Mouse (Mus musculus): ENCODE data around the gene Lactb. TPM values are rescaled to one million over a fixed set of nuclear protein-coding genes. Genes with fewer than 3 reads are reported as not detected.

Lactb gene
- polyA plus RNA-seq, 1 experiment, result 7.4 TPM

DNA sequence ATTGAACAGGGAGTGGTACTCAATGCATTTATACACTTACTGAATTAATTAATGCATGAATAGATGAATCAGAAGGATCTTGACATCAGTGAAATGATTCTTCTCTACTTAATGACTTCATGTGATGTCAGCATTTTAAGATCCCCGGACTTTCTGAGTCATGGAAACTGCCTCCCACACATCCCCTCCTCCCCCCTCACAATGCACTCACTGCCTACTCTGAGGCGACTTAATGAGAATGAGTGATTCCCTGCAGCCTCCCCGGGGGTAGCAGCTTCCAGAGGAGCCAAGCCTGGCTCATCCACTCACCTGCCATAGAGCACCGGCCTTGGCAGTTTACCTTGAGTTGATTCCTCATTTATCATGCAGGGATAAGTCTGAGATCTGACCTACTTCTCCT lies 27.9 kb upstream of the Lactb start:
- Histone ChIP-seq H3K4me1 (ENCODE audit: control insufficient read depth, insufficient read depth, low read length) (no peaks in the 10 kb centered on the region), H3K4me3 (replicated peaks; ENCODE audit: extremely low read depth, low read depth, low read length) (no peak overlapping the region)
- WGBS, result 42% methylated on average over 4 of the region's 4 CpGs
- TF ChIP-seq POLR2A (IDR thresholded peaks at IDR 0.05; ENCODE audit: borderline replicate concordance, extremely low read depth, low read depth, low read length) (no peak), CTCF (IDR thresholded peaks at IDR 0.05; ENCODE audit: insufficient read depth, low read length) (no peak)
- DNase-seq, result no peak

DNA sequence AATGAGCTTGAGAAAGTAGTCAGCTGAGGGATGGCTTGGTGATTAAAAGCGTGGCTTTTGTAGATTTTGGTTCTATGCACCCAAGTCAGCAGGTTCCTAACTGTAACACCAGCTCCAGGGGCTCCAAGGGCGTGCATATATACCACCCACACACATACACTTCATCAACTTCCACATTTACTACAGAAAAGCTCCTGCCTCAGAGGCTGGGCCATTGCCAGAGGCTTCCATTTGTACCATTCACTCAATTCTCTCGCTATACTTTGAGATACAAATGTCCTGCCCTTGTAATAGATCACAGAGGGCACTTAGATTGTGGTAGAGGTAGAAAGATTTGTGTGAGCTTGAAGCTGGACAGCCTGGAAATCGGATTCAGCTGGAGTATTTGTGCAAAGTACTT lies 26.2 kb upstream of the Lactb start:
- no peaks in the 10 kb centered on the region for H3K4me1 ChIP-seq (ENCODE audit: control insufficient read depth, insufficient read depth, low read length)
- TF ChIP-seq POLR2A (IDR thresholded peaks at IDR 0.05; ENCODE audit: borderline replicate concordance, extremely low read depth, low read depth, low read length) (no peak), CTCF (IDR thresholded peaks at IDR 0.05; ENCODE audit: insufficient read depth, low read length) (no peak)
- no peak for DNase-seq
- no peak overlapping the region for H3K4me3 ChIP-seq (replicated peaks; ENCODE audit: extremely low read depth, low read depth, low read length)
- 72% methylated on average over 4 of the region's 4 CpGs for WGBS

DNA sequence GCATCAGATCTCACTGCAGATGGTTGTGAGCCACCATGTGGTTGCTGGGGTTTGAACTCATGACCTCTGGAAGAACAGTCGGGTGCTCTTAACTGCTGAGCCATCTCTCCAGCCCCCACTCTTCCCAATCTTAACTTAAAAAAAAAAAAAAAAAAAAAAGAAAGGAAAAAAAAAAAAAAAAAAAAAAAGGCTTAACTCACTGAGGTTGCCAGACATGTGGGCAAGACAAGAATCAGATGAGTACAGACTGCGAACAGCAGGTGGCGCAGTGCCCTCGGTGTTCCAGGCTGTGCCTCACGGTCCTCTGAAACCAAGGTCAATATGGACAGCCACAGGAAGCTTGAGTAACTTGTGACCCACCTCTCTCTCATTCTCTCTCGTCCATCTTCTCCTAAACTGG lies 25.8 kb upstream of the Lactb start:
- peak; percentile 73 for DNase-seq
- no peak overlapping the region for H3K4me3 ChIP-seq (replicated peaks; ENCODE audit: extremely low read depth, low read depth, low read length)
- WGBS, result 1% methylated on average over 6 of the region's 6 CpGs
- TF ChIP-seq CTCF (IDR thresholded peaks at IDR 0.05; ENCODE audit: insufficient read depth, low read length), result peak; percentile 97
- no peak for TF ChIP-seq POLR2A (IDR thresholded peaks at IDR 0.05; ENCODE audit: borderline replicate concordance, extremely low read depth, low read depth, low read length)
- no peaks in the 10 kb centered on the region for H3K4me1 ChIP-seq (ENCODE audit: control insufficient read depth, insufficient read depth, low read length)

DNA sequence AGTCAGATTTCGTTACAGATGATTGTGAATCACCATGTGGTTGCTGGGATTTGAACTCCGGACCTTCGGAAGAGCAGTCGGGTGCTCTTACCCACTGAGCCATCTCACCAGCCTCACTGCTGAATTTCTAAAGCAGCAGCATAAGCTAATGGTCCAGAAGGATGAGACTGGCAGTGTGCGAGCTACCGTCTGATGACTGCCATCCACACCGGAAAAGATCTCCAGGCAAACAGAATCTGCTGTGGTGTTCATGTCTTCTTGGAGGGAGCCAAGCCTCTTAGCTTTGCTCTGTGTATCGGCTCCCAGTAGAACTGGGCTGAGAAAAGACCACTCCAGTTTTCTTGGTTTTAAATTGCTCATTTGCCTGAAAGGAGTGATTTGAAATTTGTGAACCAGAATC lies 24.4 kb upstream of the Lactb start:
- 94% methylated on average over 8 of the region's 8 CpGs for WGBS

DNA sequence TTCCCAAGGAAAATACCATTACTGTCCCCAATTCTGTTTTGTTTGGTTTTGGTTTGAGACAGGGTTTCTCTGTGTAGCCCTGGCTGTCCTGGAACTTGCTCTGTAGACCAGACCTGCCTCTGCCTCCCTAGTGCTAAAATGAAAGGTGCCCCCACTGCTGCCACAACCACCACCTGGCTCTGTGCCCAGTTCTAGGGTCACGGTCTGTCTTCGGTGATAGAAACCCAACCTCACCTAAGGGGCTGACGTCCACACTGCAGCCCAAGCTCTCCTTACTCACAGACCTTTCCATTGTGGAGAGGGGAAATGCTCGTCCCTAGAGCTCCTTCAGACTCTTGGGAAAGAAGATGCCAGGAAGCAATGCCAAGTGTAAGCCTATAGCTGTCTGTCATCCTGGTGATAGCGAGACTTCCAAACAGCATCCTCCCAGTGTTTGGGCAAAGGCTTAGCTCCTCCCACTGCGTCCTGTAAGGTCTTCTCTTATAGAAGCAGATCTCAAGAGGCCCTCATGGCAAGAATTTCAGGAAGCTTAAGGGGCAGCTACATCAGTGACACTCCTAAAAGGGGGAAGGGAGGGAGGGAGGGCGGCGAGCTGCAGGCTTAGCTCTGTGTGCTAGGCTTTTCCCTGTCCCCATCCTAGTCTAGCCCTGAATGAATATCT lies 16.6 kb upstream of the Lactb start:
- no peak overlapping the region for H3K4me3 ChIP-seq (replicated peaks; ENCODE audit: extremely low read depth, low read depth, low read length)
- TF ChIP-seq CTCF (IDR thresholded peaks at IDR 0.05; ENCODE audit: insufficient read depth, low read length) (no peak), POLR2A (IDR thresholded peaks at IDR 0.05; ENCODE audit: borderline replicate concordance, extremely low read depth, low read depth, low read length) (no peak)
- 50% methylated on average over 8 of the region's 8 CpGs for WGBS
- H3K4me1 ChIP-seq (ENCODE audit: control insufficient read depth, insufficient read depth, low read length), result peaks cover 3% of the 10 kb centered on the region; the same call in 1 of the 2 replicates
- no peak for DNase-seq

More for the DNA sequence above, 24.4 kb upstream of the Lactb start:
- Histone ChIP-seq H3K4me1 (ENCODE audit: control insufficient read depth, insufficient read depth, low read length) (no peaks in the 10 kb centered on the region), H3K4me3 (replicated peaks; ENCODE audit: extremely low read depth, low read depth, low read length) (no peak overlapping the region)
- TF ChIP-seq POLR2A (IDR thresholded peaks at IDR 0.05; ENCODE audit: borderline replicate concordance, extremely low read depth, low read depth, low read length), result no peak
- no peak for TF ChIP-seq CTCF (IDR thresholded peaks at IDR 0.05; ENCODE audit: insufficient read depth, low read length)
- DNase-seq, result no peak

DNA sequence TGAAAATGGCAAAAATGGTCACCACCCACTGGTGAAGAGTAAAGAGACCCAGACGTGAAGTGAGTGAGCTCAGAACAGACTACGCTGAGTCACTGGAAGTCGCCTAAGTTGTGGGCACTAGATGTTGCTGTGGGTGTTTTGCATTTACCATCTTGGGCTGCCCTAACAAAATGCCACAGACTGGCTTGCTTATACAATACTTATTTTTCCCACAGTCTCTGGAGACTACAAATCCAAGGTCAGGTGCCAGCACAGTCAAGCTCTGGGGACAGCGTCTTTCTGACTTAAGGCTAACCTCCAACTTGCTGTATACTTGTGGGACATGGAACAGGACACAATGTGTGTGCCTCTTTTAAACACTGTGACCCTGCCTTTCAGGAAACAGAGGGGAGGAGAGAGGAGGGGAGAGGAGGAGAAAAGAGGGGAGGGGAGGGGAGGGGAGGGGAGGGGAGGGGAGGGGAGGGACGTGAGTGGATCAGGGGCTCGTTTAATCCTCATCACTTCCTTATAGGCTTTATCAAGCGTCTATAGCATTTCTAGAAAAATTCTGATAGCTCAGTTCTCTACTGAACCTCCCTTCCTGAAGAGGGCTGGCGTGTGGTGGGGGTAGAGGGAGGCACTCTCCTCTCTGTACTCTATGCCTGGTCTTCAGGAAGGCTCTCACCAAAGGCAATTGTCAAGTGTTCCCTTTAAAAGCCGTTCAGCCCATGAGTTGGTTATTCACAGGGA lies 15.9 kb upstream of the Lactb start:
- no peak overlapping the region for H3K4me3 ChIP-seq (replicated peaks; ENCODE audit: extremely low read depth, low read depth, low read length)
- 54% methylated on average over 9 of the region's 9 CpGs for WGBS
- DNase-seq, result no peak
- no peak for TF ChIP-seq CTCF (IDR thresholded peaks at IDR 0.05; ENCODE audit: insufficient read depth, low read length)
- no peak for TF ChIP-seq POLR2A (IDR thresholded peaks at IDR 0.05; ENCODE audit: borderline replicate concordance, extremely low read depth, low read depth, low read length)
- peaks cover 3% of the 10 kb centered on the region; the same call in 1 of the 2 replicates for H3K4me1 ChIP-seq (ENCODE audit: control insufficient read depth, insufficient read depth, low read length)

DNA sequence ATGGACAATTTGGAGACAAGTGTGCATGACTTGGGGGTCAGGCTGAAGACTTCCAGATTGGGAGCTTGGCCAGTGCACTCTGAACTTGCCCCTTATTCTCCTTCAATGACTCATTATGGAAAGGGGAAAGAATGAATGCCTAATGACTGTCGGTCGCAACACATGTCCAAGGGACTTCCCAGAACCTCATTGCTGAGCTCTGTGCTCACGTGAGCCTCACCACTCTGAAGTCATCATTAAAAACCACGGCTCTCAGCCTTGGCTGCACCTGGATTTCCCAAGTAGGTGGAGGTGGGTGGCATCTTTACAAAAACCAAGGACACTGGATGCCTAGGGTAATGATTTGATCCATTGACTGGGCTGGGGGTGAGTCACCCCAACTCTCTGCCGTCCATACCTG lies 14.8 kb upstream of the Lactb start:
- 67% methylated on average over 5 of the region's 5 CpGs for WGBS

DNA sequence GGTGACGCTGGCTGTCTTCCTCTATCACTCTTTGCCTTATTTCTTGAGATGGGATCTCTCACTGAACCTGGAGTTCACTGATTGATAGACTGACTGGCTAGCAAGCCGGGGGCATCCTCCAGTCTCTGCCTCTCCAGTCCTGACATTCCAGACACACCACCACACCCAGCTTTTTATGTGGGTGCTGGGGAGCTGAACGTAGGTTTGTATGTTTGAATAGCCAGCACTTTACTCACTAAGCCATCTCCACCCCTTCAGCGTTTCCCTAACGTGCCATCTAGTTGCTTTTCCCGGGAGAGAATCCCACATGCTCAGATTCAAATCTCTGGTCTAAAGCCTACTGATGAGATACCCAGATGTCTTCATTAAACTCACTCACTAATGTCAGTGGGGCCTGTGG lies 14.3 kb upstream of the Lactb start:
- 40% methylated on average over 6 of the region's 6 CpGs for WGBS
- peaks cover 3% of the 10 kb centered on the region; the same call in 1 of the 2 replicates for H3K4me1 ChIP-seq (ENCODE audit: control insufficient read depth, insufficient read depth, low read length)
- H3K4me3 ChIP-seq (replicated peaks; ENCODE audit: extremely low read depth, low read depth, low read length), result no peak overlapping the region
- DNase-seq, result no peak
- TF ChIP-seq CTCF (IDR thresholded peaks at IDR 0.05; ENCODE audit: insufficient read depth, low read length), result no peak
- TF ChIP-seq POLR2A (IDR thresholded peaks at IDR 0.05; ENCODE audit: borderline replicate concordance, extremely low read depth, low read depth, low read length), result no peak

More for the DNA sequence above, 14.8 kb upstream of the Lactb start:
- TF ChIP-seq CTCF (IDR thresholded peaks at IDR 0.05; ENCODE audit: insufficient read depth, low read length), result no peak
- TF ChIP-seq POLR2A (IDR thresholded peaks at IDR 0.05; ENCODE audit: borderline replicate concordance, extremely low read depth, low read depth, low read length), result no peak
- no peak for DNase-seq
- peaks cover 3% of the 10 kb centered on the region; the same call in 1 of the 2 replicates for H3K4me1 ChIP-seq (ENCODE audit: control insufficient read depth, insufficient read depth, low read length)
- H3K4me3 ChIP-seq (replicated peaks; ENCODE audit: extremely low read depth, low read depth, low read length), result no peak overlapping the region

DNA sequence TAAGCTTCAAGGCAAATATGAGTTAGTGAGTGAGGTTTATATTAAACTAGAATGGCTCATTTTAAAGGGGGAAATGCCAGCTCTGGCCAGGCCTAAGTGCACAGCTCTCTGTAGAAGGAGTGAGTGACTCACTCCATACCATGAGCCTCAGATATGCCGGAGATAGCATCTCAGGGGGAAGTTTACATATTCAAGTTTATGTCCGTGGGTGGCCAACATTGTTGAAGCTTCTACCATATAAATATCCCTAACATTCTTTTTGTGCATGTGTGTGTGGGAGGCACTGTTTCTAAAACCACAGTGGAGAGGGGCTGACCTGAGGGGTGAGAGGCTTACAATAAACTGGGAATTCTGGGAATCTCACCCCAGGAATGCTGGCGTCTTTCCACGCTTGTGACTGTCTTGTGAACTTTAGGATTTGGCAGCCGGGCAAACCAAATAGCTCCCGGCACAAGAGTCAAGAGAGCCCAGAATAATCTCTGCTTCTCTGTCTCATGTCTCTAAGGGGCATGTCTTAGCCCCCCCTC lies 13.7 kb upstream of the Lactb start:
- Histone ChIP-seq H3K4me3 (replicated peaks; ENCODE audit: extremely low read depth, low read depth, low read length) (no peak overlapping the region), H3K4me1 (ENCODE audit: control insufficient read depth, insufficient read depth, low read length) (peaks cover 3% of the 10 kb centered on the region; the same call in 1 of the 2 replicates)
- 20% methylated on average over 6 of the region's 6 CpGs for WGBS
- no peak for DNase-seq
- TF ChIP-seq POLR2A (IDR thresholded peaks at IDR 0.05; ENCODE audit: borderline replicate concordance, extremely low read depth, low read depth, low read length) (no peak), CTCF (IDR thresholded peaks at IDR 0.05; ENCODE audit: insufficient read depth, low read length) (no peak)

Measured in lung, adult 2 months (tissue).